Mouse (Mus musculus) heart, embryonic 11.5 days (tissue): Measurements from ENCODE around the gene Arhgap15. TPM values are rescaled to one million over a fixed set of nuclear protein-coding genes. Genes with fewer than 3 reads are reported as not detected.

Experiments used
- ATAC-seq: fragments of 200-750 bp; cut with Nextera tagmentation; replicated peaks from 2 replicates; pipeline ENCODE4 v1.8.0; 2017; ENCODE audit warnings: moderate library complexity; ENCODE audit not compliant: insufficient number of reproducible peaks, low FRiP score, low TSS enrichment
- H3K27ac ChIP-seq: fragments of 300-500 bp; sonication (generic); 2 replicates; pipeline ENCODE4 v1.5.1; 2014; ENCODE audit warnings: mild to moderate bottlenecking, low read depth, low read length
- H3K27me3 ChIP-seq: fragments of 300-500 bp; sonication (generic); 2 replicates; pipeline ENCODE4 v1.6.1; 2014; ENCODE audit warnings: mild to moderate bottlenecking, low read length, mixed read lengths; ENCODE audit not compliant: control insufficient read depth, insufficient read depth
- H3K36me3 ChIP-seq: fragments of 300-500 bp; sonication (generic); 2 replicates; pipeline ENCODE4 v1.6.1; 2014; ENCODE audit warnings: mild to moderate bottlenecking, low read length, moderate library complexity, mixed read lengths; ENCODE audit not compliant: control insufficient read depth, insufficient read depth
- H3K4me1 ChIP-seq: fragments of 300-500 bp; sonication (generic); 2 replicates; pipeline ENCODE4 v1.6.1; 2014; ENCODE audit warnings: low read length; ENCODE audit not compliant: control insufficient read depth, insufficient read depth
- H3K4me2 ChIP-seq: fragments of 300-500 bp; sonication (generic); 2 replicates; pipeline ENCODE4 v1.6.1; 2014; ENCODE audit warnings: mild to moderate bottlenecking, moderate library complexity
- H3K4me3 ChIP-seq: fragments of 300-500 bp; sonication (generic); 2 replicates; pipeline ENCODE4 v1.5.1; 2014; ENCODE audit warnings: low read depth, low read length
- H3K9ac ChIP-seq: fragments of 300-500 bp; sonication (generic); 2 replicates; pipeline ENCODE4 v1.6.1; 2014; ENCODE audit warnings: mild to moderate bottlenecking, low read depth, low read length, moderate library complexity
- H3K9me3 ChIP-seq: fragments of 300-500 bp; sonication (generic); replicated peaks from 2 replicates; pipeline ENCODE4 v1.6.1; 2016; ENCODE audit warnings: low read length; ENCODE audit not compliant: control insufficient read depth
- WGBS: fragments of 180-500 bp; shearing (Covaris S2); extraction: QIAGEN DNeasy Blood & Tissue Kit; methylation state at CpG from one replicate; pipeline ENCODE4 v1.1.7; 2014; ENCODE audit not compliant: insufficient replicate concordance; 5-methylcytosine and 5-hydroxymethylcytosine counted together
- polyA plus RNA-seq: library from polyadenylated mRNA; unstranded; fragments of >200 nt; fragmentation: Nextera tagmentation; extraction: Ambion mirVana; gene quantifications from 2 replicates; pipeline ENCODE4 v1.2.1, GENCODE M21; 2014

Gene Arhgap15
- polyA plus RNA-seq, 1 experiment from 2014 or later: 0.43 TPM

GRCm38 (mm10) chr2:44437496-44438057 lies 689.0 kb downstream of the Arhgap15 start:
- Histone ChIP-seq H3K4me3 (no peak overlapping the region), H3K4me2 (no peak overlapping the region), H3K27me3 (no peaks in the 10 kb centered on the region), H3K27ac (no peak overlapping the region), H3K9ac (no peak overlapping the region), H3K9me3 (peaks cover 2% of the 10 kb centered on the region; the same call in 1 of the 2 replicates), H3K36me3 (no peaks in the 10 kb centered on the region), H3K4me1 (no peaks in the 10 kb centered on the region)
- no peak for ATAC-seq
- WGBS: 70% methylated on average over 8 of the region's 8 CpGs

GRCm38 (mm10) chr2:44438070-44438469 lies 689.4 kb downstream of the Arhgap15 start:
- Histone ChIP-seq H3K9ac (no peak overlapping the region), H3K27ac (no peak overlapping the region), H3K36me3 (no peaks in the 10 kb centered on the region), H3K4me3 (no peak overlapping the region), H3K4me2 (no peak overlapping the region), H3K27me3 (no peaks in the 10 kb centered on the region), H3K9me3 (peaks cover 2% of the 10 kb centered on the region; the same call in 1 of the 2 replicates), H3K4me1 (no peaks in the 10 kb centered on the region)
- 90% methylated on average over 1 of the region's 1 CpGs for WGBS
- ATAC-seq: no peak

GRCm38 (mm10) chr2:44444938-44445337 lies 696.3 kb downstream of the Arhgap15 start:
- Histone ChIP-seq H3K4me2 (no peak overlapping the region), H3K36me3 (no peaks in the 10 kb centered on the region), H3K27ac (no peak overlapping the region), H3K27me3 (no peaks in the 10 kb centered on the region), H3K9me3 (peaks cover 2% of the 10 kb centered on the region; the same call in 1 of the 2 replicates), H3K4me3 (no peak overlapping the region), H3K4me1 (no peaks in the 10 kb centered on the region), H3K9ac (no peak overlapping the region)
- 61% methylated on average over 2 of the region's 2 CpGs for WGBS
- ATAC-seq: no peak

Other genes with a start within 250 kb of the Arhgap15 start
- gene Kynu, start 193.5 kb upstream of the Arhgap15 start, polyA plus RNA-seq: not detected in 2 replicates